Mouse (Mus musculus) brain, embryonic 14.5 days (tissue): ENCODE data around the gene Evi5l.

Experiments
- CTCF ChIP-seq: fragments of 200-500 bp; IDR thresholded peaks from 2 replicates; pipeline ENCODE4 v1.5.1; 2012; ENCODE audit warnings: inconsistent platforms, mild to moderate bottlenecking, moderate library complexity, borderline replicate concordance; ENCODE audit not compliant: insufficient read depth, insufficient read length; ENCODE audit errors: extremely low read depth
- POLR2A ChIP-seq: fragments of 200-500 bp; IDR thresholded peaks from 2 replicates; pipeline ENCODE4 v1.6.1; 2012; ENCODE audit warnings: mild to moderate bottlenecking, inconsistent platforms, borderline replicate concordance; ENCODE audit not compliant: poor library complexity, insufficient read depth, insufficient read length, severe bottlenecking; ENCODE audit errors: extremely low read depth

DNA sequence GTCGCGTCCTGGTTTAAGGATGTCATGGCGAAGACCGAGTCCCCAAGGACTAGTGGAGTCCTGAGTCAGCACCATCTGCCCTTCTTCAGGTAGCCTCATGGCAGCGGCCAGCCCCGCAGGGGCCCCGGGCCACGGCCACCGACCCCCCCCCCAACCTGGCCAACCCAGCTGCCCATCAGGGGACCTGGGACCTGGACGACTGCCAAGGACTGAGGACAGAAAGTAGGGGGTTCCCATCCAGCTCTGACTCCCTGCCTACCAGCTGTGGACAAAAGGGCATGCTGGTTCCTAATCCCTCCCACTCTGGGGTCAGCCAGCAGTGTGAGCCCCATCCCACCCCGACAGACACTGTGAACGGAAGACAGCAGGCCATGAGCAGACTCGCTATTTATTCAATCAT is 79.4 kb downstream of the Evi5l start:
- no peak for TF ChIP-seq CTCF
- TF ChIP-seq POLR2A: no peak
